Mouse (Mus musculus): ENCODE data around the gene Prrg3. TPM values are rescaled to one million over a fixed set of nuclear protein-coding genes. Genes with fewer than 3 reads are reported as not detected.

The Prrg3 gene
- total and polyA plus RNA-seq, 3 experiments = 4.5 to 6.8 (median 4.9) TPM

DNA sequence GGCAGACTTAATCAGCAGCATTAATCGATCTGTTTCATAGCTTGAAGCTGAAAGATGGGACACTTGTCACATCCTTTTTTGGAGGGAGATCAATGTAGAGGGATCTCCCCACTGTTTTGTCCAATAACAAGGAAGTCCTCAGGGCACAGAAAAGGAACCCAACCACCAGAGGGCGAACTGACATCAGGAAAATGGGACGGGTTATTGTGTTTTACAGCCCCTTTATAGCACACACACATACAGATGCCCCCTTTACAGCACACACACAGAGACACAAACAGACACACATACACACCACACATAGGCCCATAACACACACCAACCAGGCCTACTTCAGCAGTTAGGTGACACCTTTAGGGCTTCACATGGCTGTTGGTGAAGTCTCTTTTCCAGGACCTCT lies 50.4 kb downstream of the Prrg3 start:
- Histone ChIP-seq H3K36me3 (ENCODE audit: control insufficient read depth, insufficient read depth, low read length) (no peaks in the 10 kb centered on the region), H3K9ac (ENCODE audit: low read depth, low read length) (0 out of 2 replicates have a peak overlapping the region, but pooled peaks have one; percentile 39), H3K4me1 (ENCODE audit: control insufficient read depth, insufficient read depth, low read length) (peaks cover 2% of the 10 kb centered on the region), H3K4me3 (no peak overlapping the region), H3K27ac (peak overlapping the region; percentile 51), H3K79me2 (replicated peaks; ENCODE audit: control insufficient read depth, insufficient read depth, low read length) (no peaks in the 10 kb centered on the region), H3K27me3 (ENCODE audit: control insufficient read depth, insufficient read depth, low read length) (no peaks in the 10 kb centered on the region)
- intact Hi-C loops (cut with DNase I) = loop anchor here (5.0 to 10.0 kb wide), 3 partner anchors 51 to 262 kb away; partner anchors contain the start of genes Gabre, Prrg3 and Vma21
- TF ChIP-seq CTCF (IDR thresholded peaks at IDR 0.05) = peak; percentile 64
- no peak for TF ChIP-seq EP300 (IDR thresholded peaks at IDR 0.05; ENCODE audit: insufficient read depth, low read depth, low read length)
- no peak for TF ChIP-seq POLR2A (IDR thresholded peaks at IDR 0.05; ENCODE audit: insufficient read depth, low read depth, low read length)
- 25% methylated on average over 3 of the region's 3 CpGs for WGBS
- DNase-seq = peak; percentile 21 to 52

DNA sequence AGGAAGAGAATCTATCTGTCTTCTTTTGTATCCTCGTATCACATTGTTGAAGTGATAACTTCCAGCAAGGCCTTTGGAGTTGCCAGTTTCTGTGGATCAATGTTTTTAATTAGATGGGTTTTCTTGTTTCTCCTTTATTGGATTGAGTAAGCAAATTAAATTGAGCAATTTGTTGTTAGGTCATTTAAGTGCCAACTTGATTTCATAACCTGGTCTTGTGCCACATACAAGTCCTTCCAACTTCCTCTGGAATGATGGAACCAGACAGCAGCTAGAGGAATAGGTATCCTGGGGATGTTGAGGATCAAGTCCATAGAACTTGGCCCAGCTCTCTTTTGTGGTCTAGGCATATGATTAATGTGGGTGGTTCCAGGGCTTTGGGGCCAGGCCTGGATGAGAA lies 59.8 kb downstream of the Prrg3 start:
- Histone ChIP-seq H3K27ac (no peak overlapping the region), H3K4me3 (no peak overlapping the region), H3K4me1 (ENCODE audit: control insufficient read depth, insufficient read depth, low read length) (no peaks in the 10 kb centered on the region), H3K9ac (ENCODE audit: low read depth, low read length) (no peak overlapping the region), H3K79me2 (replicated peaks; ENCODE audit: control insufficient read depth, insufficient read depth, low read length) (no peaks in the 10 kb centered on the region), H3K36me3 (ENCODE audit: control insufficient read depth, insufficient read depth, low read length) (no peaks in the 10 kb centered on the region), H3K27me3 (ENCODE audit: control insufficient read depth, insufficient read depth, low read length) (no peaks in the 10 kb centered on the region)
- intact Hi-C loops (cut with DNase I) = no loop called here
- DNase-seq = no peak
- no peak for TF ChIP-seq CTCF (IDR thresholded peaks at IDR 0.05)
- no peak for TF ChIP-seq EP300 (IDR thresholded peaks at IDR 0.05; ENCODE audit: insufficient read depth, low read depth, low read length)
- no peak for TF ChIP-seq POLR2A (IDR thresholded peaks at IDR 0.05; ENCODE audit: insufficient read depth, low read depth, low read length)
- 79% methylated on average over 1 of the region's 1 CpGs for WGBS

Other genes starting within 250 kb of the Prrg3 start
- gene Vma21, start 146.7 kb upstream of the Prrg3 start, total RNA-seq (2021) = 10 to 100 TPM; 15.8 to 21.0 TPM
- gene Vma21, start 146.7 kb upstream of the Prrg3 start, polyA plus RNA-seq (2012; rRNA removed) = 3.5 and 5.6 TPM in 2 replicates
- not detected for gene Gm1141, start 41.6 kb upstream of the Prrg3 start, total RNA-seq (2021)
- gene Gm1141, start 41.6 kb upstream of the Prrg3 start, polyA plus RNA-seq (2012; rRNA removed) = 0.04 and 0.29 TPM in 2 replicates
- gene Fate1, start 10.4 kb downstream of the Prrg3 start, total RNA-seq (2021) = not detected
- not detected in 2 replicates for gene Fate1, start 10.4 kb downstream of the Prrg3 start, polyA plus RNA-seq (2012; rRNA removed)
- gene Cnga2, start 29.2 kb downstream of the Prrg3 start, total RNA-seq (2021) = not detected
- gene Cnga2, start 29.2 kb downstream of the Prrg3 start, polyA plus RNA-seq (2012; rRNA removed) = 0.04 and 0.09 TPM in 2 replicates